Mouse (Mus musculus) brain, adult 2 months (tissue): ENCODE results near the gene C330007P06Rik.
A peak's percentile ranks its signal among the peaks of the same experiment; 100 is the strongest.

Experiments used
- DNase-seq: peaks from one replicate; pipeline ENCODE4 v3.0.0; 2011; ENCODE audit warnings: low read depth, low spot score

Gene C330007P06Rik

GRCm38 (mm10) chrX:36873765-36874164 is at the start of gene C330007P06Rik, which contains the start of gene Ube2a:
Gene C330007P06Rik (minus strand): TSS chrX:36874111.
Gene Ube2a (plus strand): TSS chrX:36873900.
- DNase-seq: no peak

GRCm38 (mm10) chrX:36921346-36921745 is 47.4 kb upstream of the C330007P06Rik start:
- DNase-seq: no peak

- DNase-seq: no peak
These were observed 43.8 kb upstream of the C330007P06Rik start for GRCm38 (mm10) chrX:36917749-36918148.

- peak; percentile 70 for DNase-seq
These were observed 37.4 kb upstream of the C330007P06Rik start for GRCm38 (mm10) chrX:36911343-36911742.

- DNase-seq: no peak
These were observed 32.6 kb upstream of the C330007P06Rik start for GRCm38 (mm10) chrX:36906539-36906938.

- DNase-seq: peak; percentile 96
These were observed 29.3 kb upstream of the C330007P06Rik start for GRCm38 (mm10) chrX:36903115-36903768.

GRCm38 (mm10) chrX:36902321-36903114 is 28.6 kb upstream of the C330007P06Rik start, which contains the start of gene Nkrf:
Gene Nkrf (minus strand): TSS chrX:36902899.
- peak; percentile 61 for DNase-seq

GRCm38 (mm10) chrX:36901655-36902054 is 27.7 kb upstream of the C330007P06Rik start:
- peak; percentile 23 for DNase-seq

GRCm38 (mm10) chrX:36898931-36899330 is 25.0 kb upstream of the C330007P06Rik start:
- DNase-seq: peak; percentile 16

- no peak for DNase-seq
These were observed 10.8 kb upstream of the C330007P06Rik start for GRCm38 (mm10) chrX:36884719-36885118.

GRCm38 (mm10) chrX:36874704-36875128 is 805 bp upstream of the C330007P06Rik start:
- DNase-seq: peak; percentile 8

- DNase-seq: peak; percentile 92
These were observed 326 bp upstream of the C330007P06Rik start for GRCm38 (mm10) chrX:36874178-36874696.

GRCm38 (mm10) chrX:36870372-36870771 is 3.5 kb downstream of the C330007P06Rik start:
- DNase-seq: no peak

- no peak for DNase-seq
These were observed 9.1 kb downstream of the C330007P06Rik start for GRCm38 (mm10) chrX:36864609-36865328.

GRCm38 (mm10) chrX:36863766-36864608 is 9.9 kb downstream of the C330007P06Rik start:
- DNase-seq: peak; percentile 93

GRCm38 (mm10) chrX:36852631-36853030 is 21.3 kb downstream of the C330007P06Rik start:
- DNase-seq: no peak

GRCm38 (mm10) chrX:36847152-36847551 is 26.8 kb downstream of the C330007P06Rik start:
- no peak for DNase-seq

GRCm38 (mm10) chrX:36843346-36843990 is 30.4 kb downstream of the C330007P06Rik start:
- no peak for DNase-seq

- no peak for DNase-seq
These were observed 32.2 kb downstream of the C330007P06Rik start for GRCm38 (mm10) chrX:36841698-36842097.

- DNase-seq: peak; percentile 12
These were observed 34.5 kb downstream of the C330007P06Rik start for GRCm38 (mm10) chrX:36839391-36839790.
